Mouse (Mus musculus): ENCODE measurements at regions not wholly inside any gene's neighbourhood (a gene's known extent, or its start where the extent isn't known, plus 50 kb on each side); places are given as distances from the start of the nearest gene placed in this dataset.

DNA sequence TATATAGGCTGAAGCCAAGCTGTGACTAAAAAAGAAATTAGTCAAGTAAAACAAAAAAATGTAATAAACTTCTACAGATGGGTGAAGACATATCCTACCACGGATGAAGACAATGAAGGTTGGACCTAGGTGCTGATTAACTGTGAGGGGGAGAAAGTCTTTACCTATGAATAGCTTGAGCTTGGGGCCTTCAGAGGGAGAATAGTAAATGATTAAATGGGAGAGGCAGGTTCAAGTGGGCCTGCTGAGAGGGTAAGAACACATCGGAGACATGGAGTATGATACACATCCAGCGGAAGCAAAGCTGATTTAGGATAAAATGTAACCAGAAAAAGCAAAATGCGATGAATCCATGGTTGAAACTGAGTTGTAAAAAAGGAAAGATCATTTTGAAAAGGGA is 197.9 kb upstream of the Robo2 start:
- no peak for ATAC-seq (replicated peaks; ENCODE audit: insufficient number of reproducible peaks, low FRiP score, low TSS enrichment)
- WGBS (ENCODE audit: insufficient replicate concordance) = 76% methylated on average over 4 of the region's 4 CpGs

GRCm38 (mm10) chr16:74598361-74598760 is 186.7 kb upstream of the Robo2 start:
- no peak overlapping the region for H3K9ac ChIP-seq (ENCODE audit: low read depth, low read length)
- no peaks in the 10 kb centered on the region for H3K4me1 ChIP-seq (ENCODE audit: control insufficient read depth, insufficient read depth, low read length)
- WGBS (ENCODE audit: insufficient replicate concordance) = 59% methylated on average over 1 of the region's 1 CpGs
- no peak for ATAC-seq (replicated peaks; ENCODE audit: insufficient number of reproducible peaks, low FRiP score, low TSS enrichment)
- H3K4me3 ChIP-seq (ENCODE audit: low read depth, low read length) = no peak overlapping the region
- H3K36me3 ChIP-seq (ENCODE audit: control insufficient read depth, insufficient read depth, low read length) = no peaks in the 10 kb centered on the region
- no peaks in the 10 kb centered on the region for H3K9me3 ChIP-seq (replicated peaks; ENCODE audit: control insufficient read depth, low read length)
- H3K4me2 ChIP-seq = no peak overlapping the region
- H3K27ac ChIP-seq (ENCODE audit: low read depth, low read length) = no peak overlapping the region
- no peaks in the 10 kb centered on the region for H3K27me3 ChIP-seq (ENCODE audit: control insufficient read depth, insufficient read depth, low read length)

More for the DNA sequence above, 197.9 kb upstream of the Robo2 start:
- H3K27me3 ChIP-seq (ENCODE audit: control insufficient read depth, insufficient read depth, low read length) = no peaks in the 10 kb centered on the region
- H3K36me3 ChIP-seq (ENCODE audit: control insufficient read depth, insufficient read depth, low read length) = no peaks in the 10 kb centered on the region
- H3K4me2 ChIP-seq = no peak overlapping the region
- H3K27ac ChIP-seq (ENCODE audit: low read depth, low read length) = no peak overlapping the region
- H3K4me1 ChIP-seq (ENCODE audit: control insufficient read depth, insufficient read depth, low read length) = no peaks in the 10 kb centered on the region
- H3K4me3 ChIP-seq (ENCODE audit: low read depth, low read length) = no peak overlapping the region
- no peaks in the 10 kb centered on the region for H3K9me3 ChIP-seq (replicated peaks; ENCODE audit: control insufficient read depth, low read length)
- no peak overlapping the region for H3K9ac ChIP-seq (ENCODE audit: low read depth, low read length)

GRCm38 (mm10) chr16:74597735-74598340 is 186.2 kb upstream of the Robo2 start:
- no peaks in the 10 kb centered on the region for H3K9me3 ChIP-seq (replicated peaks; ENCODE audit: control insufficient read depth, low read length)
- WGBS (ENCODE audit: insufficient replicate concordance) = 61% methylated on average over 4 of the region's 4 CpGs
- no peak overlapping the region for H3K9ac ChIP-seq (ENCODE audit: low read depth, low read length)
- H3K27me3 ChIP-seq (ENCODE audit: control insufficient read depth, insufficient read depth, low read length) = no peaks in the 10 kb centered on the region
- H3K36me3 ChIP-seq (ENCODE audit: control insufficient read depth, insufficient read depth, low read length) = no peaks in the 10 kb centered on the region
- no peak overlapping the region for H3K4me3 ChIP-seq (ENCODE audit: low read depth, low read length)
- no peak overlapping the region for H3K27ac ChIP-seq (ENCODE audit: low read depth, low read length)
- no peaks in the 10 kb centered on the region for H3K4me1 ChIP-seq (ENCODE audit: control insufficient read depth, insufficient read depth, low read length)
- H3K4me2 ChIP-seq = no peak overlapping the region
- ATAC-seq (replicated peaks; ENCODE audit: insufficient number of reproducible peaks, low FRiP score, low TSS enrichment) = no peak

GRCm38 (mm10) chr16:74591896-74592295 is 180.3 kb upstream of the Robo2 start:
- Histone ChIP-seq H3K9me3 (replicated peaks; ENCODE audit: control insufficient read depth, low read length) (no peaks in the 10 kb centered on the region), H3K27ac (ENCODE audit: low read depth, low read length) (no peak overlapping the region), H3K4me2 (no peak overlapping the region), H3K4me3 (ENCODE audit: low read depth, low read length) (no peak overlapping the region), H3K36me3 (ENCODE audit: control insufficient read depth, insufficient read depth, low read length) (no peaks in the 10 kb centered on the region), H3K9ac (ENCODE audit: low read depth, low read length) (no peak overlapping the region), H3K27me3 (ENCODE audit: control insufficient read depth, insufficient read depth, low read length) (no peaks in the 10 kb centered on the region), H3K4me1 (ENCODE audit: control insufficient read depth, insufficient read depth, low read length) (no peaks in the 10 kb centered on the region)
- no peak for ATAC-seq (replicated peaks; ENCODE audit: insufficient number of reproducible peaks, low FRiP score, low TSS enrichment)
- 88% methylated on average over 4 of the region's 4 CpGs for WGBS (ENCODE audit: insufficient replicate concordance)

- no peak overlapping the region for H3K9ac ChIP-seq (ENCODE audit: low read depth, low read length)
- H3K9me3 ChIP-seq (replicated peaks; ENCODE audit: control insufficient read depth, low read length) = no peaks in the 10 kb centered on the region
- H3K27me3 ChIP-seq (ENCODE audit: control insufficient read depth, insufficient read depth, low read length) = no peaks in the 10 kb centered on the region
- H3K4me1 ChIP-seq (ENCODE audit: control insufficient read depth, insufficient read depth, low read length) = no peaks in the 10 kb centered on the region
- ATAC-seq (replicated peaks; ENCODE audit: insufficient number of reproducible peaks, low FRiP score, low TSS enrichment) = no peak
- WGBS (ENCODE audit: insufficient replicate concordance) = 84% methylated on average over 4 of the region's 4 CpGs
- H3K4me3 ChIP-seq (ENCODE audit: low read depth, low read length) = no peak overlapping the region
- no peak overlapping the region for H3K4me2 ChIP-seq
- no peaks in the 10 kb centered on the region for H3K36me3 ChIP-seq (ENCODE audit: control insufficient read depth, insufficient read depth, low read length)
- no peak overlapping the region for H3K27ac ChIP-seq (ENCODE audit: low read depth, low read length)
These were observed 171.2 kb upstream of the Robo2 start for GRCm38 (mm10) chr16:74582645-74583423.

- H3K27me3 ChIP-seq (ENCODE audit: control insufficient read depth, insufficient read depth, low read length) = no peaks in the 10 kb centered on the region
- H3K4me2 ChIP-seq = no peak overlapping the region
- no peaks in the 10 kb centered on the region for H3K4me1 ChIP-seq (ENCODE audit: control insufficient read depth, insufficient read depth, low read length)
- H3K4me3 ChIP-seq (ENCODE audit: low read depth, low read length) = no peak overlapping the region
- H3K9ac ChIP-seq (ENCODE audit: low read depth, low read length) = no peak overlapping the region
- H3K27ac ChIP-seq (ENCODE audit: low read depth, low read length) = no peak overlapping the region
- 86% methylated on average over 5 of the region's 5 CpGs for WGBS (ENCODE audit: insufficient replicate concordance)
- H3K36me3 ChIP-seq (ENCODE audit: control insufficient read depth, insufficient read depth, low read length) = no peaks in the 10 kb centered on the region
- ATAC-seq (replicated peaks; ENCODE audit: insufficient number of reproducible peaks, low FRiP score, low TSS enrichment) = no peak
- no peaks in the 10 kb centered on the region for H3K9me3 ChIP-seq (replicated peaks; ENCODE audit: control insufficient read depth, low read length)
These were observed 136.7 kb upstream of the Robo2 start for GRCm38 (mm10) chr16:74548374-74548773.

GRCm38 (mm10) chr16:74530531-74530930 is 118.9 kb upstream of the Robo2 start:
- no peak for ATAC-seq (replicated peaks; ENCODE audit: insufficient number of reproducible peaks, low FRiP score, low TSS enrichment)
- Histone ChIP-seq H3K27me3 (ENCODE audit: control insufficient read depth, insufficient read depth, low read length) (no peaks in the 10 kb centered on the region), H3K4me2 (no peak overlapping the region), H3K4me3 (ENCODE audit: low read depth, low read length) (no peak overlapping the region), H3K27ac (ENCODE audit: low read depth, low read length) (no peak overlapping the region), H3K9me3 (replicated peaks; ENCODE audit: control insufficient read depth, low read length) (no peaks in the 10 kb centered on the region), H3K4me1 (ENCODE audit: control insufficient read depth, insufficient read depth, low read length) (no peaks in the 10 kb centered on the region), H3K9ac (ENCODE audit: low read depth, low read length) (no peak overlapping the region), H3K36me3 (ENCODE audit: control insufficient read depth, insufficient read depth, low read length) (no peaks in the 10 kb centered on the region)
- WGBS (ENCODE audit: insufficient replicate concordance) = 59% methylated on average over 2 of the region's 2 CpGs

- H3K4me3 ChIP-seq (ENCODE audit: low read depth, low read length) = no peak overlapping the region
- WGBS (ENCODE audit: insufficient replicate concordance) = 21% methylated on average over 3 of the region's 3 CpGs
- no peak for ATAC-seq (replicated peaks; ENCODE audit: insufficient number of reproducible peaks, low FRiP score, low TSS enrichment)
- no peaks in the 10 kb centered on the region for H3K4me1 ChIP-seq (ENCODE audit: control insufficient read depth, insufficient read depth, low read length)
- no peaks in the 10 kb centered on the region for H3K27me3 ChIP-seq (ENCODE audit: control insufficient read depth, insufficient read depth, low read length)
- no peak overlapping the region for H3K9ac ChIP-seq (ENCODE audit: low read depth, low read length)
- no peaks in the 10 kb centered on the region for H3K9me3 ChIP-seq (replicated peaks; ENCODE audit: control insufficient read depth, low read length)
- no peak overlapping the region for H3K27ac ChIP-seq (ENCODE audit: low read depth, low read length)
- no peaks in the 10 kb centered on the region for H3K36me3 ChIP-seq (ENCODE audit: control insufficient read depth, insufficient read depth, low read length)
- H3K4me2 ChIP-seq = no peak overlapping the region
These were observed 116.6 kb upstream of the Robo2 start for GRCm38 (mm10) chr16:74528245-74528644.

- Histone ChIP-seq H3K9me3 (replicated peaks; ENCODE audit: control insufficient read depth, low read length) (no peaks in the 10 kb centered on the region), H3K4me2 (no peak overlapping the region), H3K4me3 (ENCODE audit: low read depth, low read length) (no peak overlapping the region), H3K9ac (ENCODE audit: low read depth, low read length) (no peak overlapping the region), H3K4me1 (ENCODE audit: control insufficient read depth, insufficient read depth, low read length) (no peaks in the 10 kb centered on the region), H3K36me3 (ENCODE audit: control insufficient read depth, insufficient read depth, low read length) (no peaks in the 10 kb centered on the region), H3K27ac (ENCODE audit: low read depth, low read length) (no peak overlapping the region), H3K27me3 (ENCODE audit: control insufficient read depth, insufficient read depth, low read length) (no peaks in the 10 kb centered on the region)
- WGBS (ENCODE audit: insufficient replicate concordance) = 74% methylated on average over 1 of the region's 1 CpGs
- no peak for ATAC-seq (replicated peaks; ENCODE audit: insufficient number of reproducible peaks, low FRiP score, low TSS enrichment)
These were observed 114.9 kb upstream of the Robo2 start for GRCm38 (mm10) chr16:74526521-74526920.
